Mouse (Mus musculus) liver, adult 2 months (tissue): ENCODE results near the gene Dtx3.

Experiments
- CTCF ChIP-seq: fragments of 200-500 bp; IDR thresholded peaks from 2 replicates; pipeline ENCODE4 v1.5.1; 2011; ENCODE audit warnings: low read depth, low read length, control low read depth
- POLR2A ChIP-seq: fragments of 200-500 bp; IDR thresholded peaks from 2 replicates; pipeline ENCODE4 v1.6.1; 2011; ENCODE audit warnings: low read length, control low read depth; ENCODE audit not compliant: insufficient read depth; ENCODE audit errors: extremely low read depth

GRCm38 (mm10) chr10:127189116-127189650 is 6.3 kb downstream of the Dtx3 start:
- no peak for TF ChIP-seq POLR2A
- TF ChIP-seq CTCF, result no peak
